Comparison of ENCODE assay signal across 17 mouse cellular contexts in genomic region chr10:18046380-18046779, GRCm38 (mm10).
"Had no signal": no experiment of that assay in that cellular context is flagged by ENCODE, and none has a peak within 500 bp of the region (broad histone marks: within the 10 kb centered on the region; RNA-seq: fewer than 3 reads in every experiment).

No protein-coding gene starts in this region.

- H3K36me3 ChIP-seq: limb, embryonic 15.5 days; liver, embryonic 12.5 days; midbrain, embryonic 10.5 days; midbrain, embryonic 15.5 days; neural tube, embryonic 13.5 days had no signal

- H3K9ac ChIP-seq: limb, embryonic 15.5 days; liver, embryonic 12.5 days; lung, embryonic 14.5 days; midbrain, embryonic 15.5 days; neural tube, embryonic 13.5 days had no signal

- H3K4me2 ChIP-seq: limb, embryonic 15.5 days; liver, embryonic 12.5 days; lung, embryonic 14.5 days; midbrain, embryonic 15.5 days; neural tube, embryonic 13.5 days had no signal

- DNase-seq: kidney, adult 9 months; kidney, postnatal 10 days; kidney, postnatal 4 days; left cerebral cortex, postnatal 4 days; lung, embryonic 14.5 days; lung, postnatal 10 days; lung, postnatal 4 days; retina, postnatal 1 day; right cerebral cortex, postnatal 4 days; spleen, adult 18-20 months; thymus, adult 2 months; thymus, postnatal 25 days had no signal

- H3K27me3 ChIP-seq: limb, embryonic 15.5 days; liver, embryonic 12.5 days; midbrain, embryonic 15.5 days; neural tube, embryonic 13.5 days had no signal

- H3K4me3 ChIP-seq: limb, embryonic 15.5 days; liver, embryonic 12.5 days; midbrain, embryonic 10.5 days; midbrain, embryonic 15.5 days; neural tube, embryonic 13.5 days had no signal

- ATAC-seq: liver, embryonic 12.5 days; midbrain, embryonic 15.5 days had no signal

- H3K27ac ChIP-seq: limb, embryonic 15.5 days; liver, embryonic 12.5 days; midbrain, embryonic 10.5 days; midbrain, embryonic 15.5 days; neural tube, embryonic 13.5 days had no signal

- H3K4me1 ChIP-seq: limb, embryonic 15.5 days; liver, embryonic 12.5 days; midbrain, embryonic 10.5 days; midbrain, embryonic 15.5 days; neural tube, embryonic 13.5 days had no signal

- H3K9me3 ChIP-seq: limb, embryonic 15.5 days; liver, embryonic 12.5 days; midbrain, embryonic 10.5 days; midbrain, embryonic 15.5 days; neural tube, embryonic 13.5 days had no signal
